Mouse (Mus musculus) spleen, adult 2 months (tissue): ENCODE measurements at regions not wholly inside any gene's neighbourhood (a gene's known extent, or its start where the extent isn't known, plus 50 kb on each side); places are given as distances from the start of the nearest gene placed in this dataset.

Source experiments
- DNase-seq, 2 experiments: peaks; one replicate each; pipeline versions ENCODE4 v3.0.0 to v3.0.0-alpha.2; 2012 to 2021; ENCODE audit warnings: low spot score in 2 of 2, low read depth in 1 of 2
- H3K27ac ChIP-seq: fragments of 200-500 bp; 2 replicates; pipeline ENCODE4 v1.5.1; 2012; ENCODE audit warnings: low read length, inconsistent platforms; ENCODE audit not compliant: insufficient read depth
- H3K27me3 ChIP-seq: fragments of 200-500 bp; 2 replicates; pipeline ENCODE4 v1.6.1; 2012; ENCODE audit warnings: mild to moderate bottlenecking, moderate library complexity, low read length, inconsistent platforms; ENCODE audit not compliant: control insufficient read depth, insufficient read depth
- H3K36me3 ChIP-seq: fragments of 200-500 bp; 2 replicates; pipeline ENCODE4 v1.6.1; 2012; ENCODE audit warnings: mild to moderate bottlenecking, low read length, inconsistent platforms; ENCODE audit not compliant: control insufficient read depth, insufficient read depth
- H3K4me1 ChIP-seq: fragments of 200-500 bp; 2 replicates; pipeline ENCODE4 v1.6.1; 2011; ENCODE audit warnings: inconsistent platforms; ENCODE audit not compliant: control insufficient read depth, insufficient read depth, insufficient read length
- H3K4me3 ChIP-seq: fragments of 200-500 bp; 2 replicates; pipeline ENCODE4 v1.5.1; 2011; ENCODE audit warnings: mild to moderate bottlenecking, inconsistent platforms; ENCODE audit not compliant: insufficient read depth, insufficient read length; ENCODE audit errors: extremely low read depth
- CTCF ChIP-seq: fragments of 200-500 bp; IDR thresholded peaks from 2 replicates; pipeline ENCODE4 v1.5.1; 2011; ENCODE audit warnings: mild to moderate bottlenecking, inconsistent platforms; ENCODE audit not compliant: insufficient read depth, insufficient read length, insufficient replicate concordance; ENCODE audit errors: extremely low read depth
- POLR2A ChIP-seq: fragments of 200-500 bp; IDR thresholded peaks from 2 replicates; pipeline ENCODE4 v1.6.1; 2011; ENCODE audit warnings: low read depth, low read length, inconsistent platforms
- WGBS: fragments of 180-500 bp; shearing (Covaris S2); methylation state at CpG from one replicate; pipeline ENCODE4 v1.1.7; 2018; 5-methylcytosine and 5-hydroxymethylcytosine counted together

DNA sequence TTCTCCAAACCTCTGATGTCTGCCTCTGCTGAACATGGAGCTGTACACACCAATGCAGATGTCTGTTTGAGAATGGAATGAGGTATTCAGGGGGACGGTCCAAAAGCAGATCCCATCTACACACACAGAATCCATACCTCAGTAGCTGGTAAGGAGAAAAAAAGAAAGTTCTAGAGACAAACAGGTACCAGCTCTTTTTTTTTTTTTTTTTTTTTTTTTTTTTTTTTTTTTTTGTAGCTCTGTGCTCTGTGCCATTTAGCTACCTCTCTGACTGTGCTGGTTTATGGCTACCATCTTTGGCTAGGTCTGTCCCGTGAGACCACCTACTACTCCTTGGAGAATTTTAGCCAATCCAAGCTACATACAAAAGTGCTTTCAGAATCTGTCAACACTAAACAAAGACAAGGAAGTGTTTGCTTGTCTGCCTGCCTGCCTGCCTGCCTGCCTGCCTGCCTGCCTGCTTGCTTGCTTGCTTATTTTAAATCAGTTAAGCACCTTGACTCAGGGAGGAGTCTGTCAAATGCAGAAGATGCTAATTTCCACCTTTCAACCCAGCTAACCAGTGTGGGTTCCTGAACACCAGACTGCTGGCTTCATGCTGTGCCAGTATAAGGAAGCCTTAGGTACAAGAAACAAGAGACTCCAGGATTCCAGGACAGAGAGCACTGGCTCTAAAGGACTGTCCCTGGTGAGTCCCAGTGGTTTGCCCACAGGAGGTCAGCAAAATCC, 190.0 kb upstream of the Cdh5 start:
- no peaks in the 10 kb centered on the region for H3K36me3 ChIP-seq
- no peak for DNase-seq
- H3K4me3 ChIP-seq, result no peak overlapping the region
- H3K27me3 ChIP-seq, result no peaks in the 10 kb centered on the region
- H3K27ac ChIP-seq, result no peak overlapping the region
- H3K4me1 ChIP-seq, result no peaks in the 10 kb centered on the region
- WGBS, result 78% methylated on average over 2 of the region's 2 CpGs
- TF ChIP-seq POLR2A, result no peak
- no peak for TF ChIP-seq CTCF

DNA sequence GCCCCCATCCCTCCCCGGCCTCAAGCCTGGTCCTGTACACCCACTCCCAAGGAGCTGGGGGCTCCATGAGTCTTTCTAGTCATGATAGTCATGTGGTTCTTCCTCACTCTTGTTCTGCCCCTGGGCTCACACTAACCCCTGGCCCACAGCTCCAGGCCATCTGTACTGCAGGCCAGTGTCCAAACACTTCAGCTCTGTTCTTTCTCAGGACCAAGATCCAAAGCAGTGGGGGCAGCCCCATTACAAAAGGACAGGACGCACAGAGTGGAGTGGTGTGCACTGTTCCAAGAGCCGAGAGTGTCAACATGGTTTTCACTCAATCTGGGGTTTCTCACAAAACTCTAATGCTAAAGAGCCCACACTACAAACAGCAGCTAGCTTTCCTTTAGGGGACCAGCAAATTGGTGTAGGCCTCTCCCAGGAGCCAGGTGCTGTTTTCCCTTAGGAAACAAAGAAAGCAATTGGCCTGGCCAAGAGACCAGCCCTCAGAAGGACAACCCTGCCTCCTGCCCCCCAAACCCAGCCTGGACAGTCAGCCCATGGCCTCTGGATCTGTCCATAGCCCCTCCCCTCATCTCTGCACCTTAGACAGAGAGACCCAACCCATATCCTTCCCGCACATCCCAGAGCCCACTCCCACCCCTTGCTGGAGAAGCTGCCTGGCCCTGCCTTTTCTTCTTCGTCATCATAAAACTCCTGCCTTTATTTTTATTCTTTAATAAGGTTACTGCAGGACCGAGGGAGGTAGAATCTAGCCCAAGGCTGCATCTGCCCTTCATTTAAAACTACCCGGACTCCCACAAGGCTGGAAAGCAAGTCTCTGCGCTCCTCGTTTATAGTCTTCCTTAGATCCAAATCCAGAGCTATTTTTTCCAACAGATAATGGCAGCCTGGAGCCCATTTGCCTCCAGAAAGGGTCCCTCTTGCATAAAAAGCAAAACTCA, 188.2 kb upstream of the Cdh5 start:
- H3K36me3 ChIP-seq, result no peaks in the 10 kb centered on the region
- no peaks in the 10 kb centered on the region for H3K4me1 ChIP-seq
- H3K27ac ChIP-seq, result no peak overlapping the region
- no peaks in the 10 kb centered on the region for H3K27me3 ChIP-seq
- H3K4me3 ChIP-seq, result no peak overlapping the region
- TF ChIP-seq POLR2A (no peak), CTCF (no peak)
- 82% methylated on average over 9 of the region's 9 CpGs for WGBS
- no peak for DNase-seq

DNA sequence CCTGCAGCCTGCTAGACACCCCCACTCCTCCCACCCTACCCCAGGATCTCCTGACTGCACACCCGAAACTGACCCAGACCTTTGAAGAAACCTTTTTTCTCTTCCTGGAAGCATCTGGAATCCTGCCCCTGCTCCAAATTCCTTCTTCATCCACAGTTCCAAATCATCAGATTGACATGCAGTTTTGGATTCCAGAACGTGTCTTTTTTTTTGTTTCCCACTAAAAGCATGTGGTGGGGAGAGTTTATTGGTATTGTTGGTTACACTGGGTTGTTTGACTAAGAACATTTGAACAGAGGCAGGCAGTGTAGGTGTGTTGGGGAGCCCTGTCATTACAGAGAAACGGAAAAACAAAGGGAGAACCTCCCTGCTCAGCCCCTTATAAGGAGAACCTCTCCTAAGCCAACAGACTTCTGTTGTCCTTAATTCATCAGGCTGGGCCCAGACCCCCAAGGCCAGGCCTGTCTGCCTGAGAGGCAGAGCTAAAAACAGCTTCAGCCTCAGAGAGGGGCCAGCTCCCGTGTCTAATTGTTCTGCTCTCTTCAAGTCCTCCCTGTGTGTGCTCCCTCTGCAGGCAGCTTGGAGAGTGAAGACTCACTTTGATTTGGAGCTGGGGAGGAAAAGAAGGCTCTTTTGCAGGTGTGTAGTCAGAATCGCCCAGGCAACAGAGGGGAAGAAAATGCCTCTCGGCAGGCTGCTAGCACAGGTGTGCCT, 187.3 kb upstream of the Cdh5 start:
- WGBS, result 64% methylated on average over 6 of the region's 6 CpGs
- Histone ChIP-seq H3K4me3 (no peak overlapping the region), H3K27ac (no peak overlapping the region), H3K27me3 (no peaks in the 10 kb centered on the region), H3K36me3 (no peaks in the 10 kb centered on the region), H3K4me1 (no peaks in the 10 kb centered on the region)
- no peak for TF ChIP-seq CTCF
- TF ChIP-seq POLR2A, result no peak
- no peak for DNase-seq

DNA sequence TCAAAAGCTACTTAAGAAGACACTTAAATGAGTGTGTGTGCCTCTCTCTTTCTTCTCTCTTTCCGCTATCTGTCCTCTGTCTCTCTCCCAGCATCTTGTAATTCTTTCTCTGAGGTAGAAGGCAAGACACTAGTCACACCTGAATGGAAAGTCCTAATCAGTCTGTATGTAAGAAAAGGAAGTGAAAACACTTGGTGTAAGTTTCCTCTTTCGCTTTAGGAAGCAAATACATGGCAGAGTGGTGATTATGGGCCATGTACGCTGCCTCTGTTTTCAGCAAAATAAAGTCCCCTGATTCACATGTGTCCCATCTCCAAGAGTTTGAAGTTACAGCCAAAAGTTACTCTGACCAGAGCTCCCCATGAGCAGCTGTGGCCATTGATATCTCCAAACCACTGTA, 182.1 kb upstream of the Cdh5 start:
- no peak overlapping the region for H3K4me3 ChIP-seq
- H3K4me1 ChIP-seq, result no peaks in the 10 kb centered on the region
- no peak for DNase-seq
- H3K36me3 ChIP-seq, result no peaks in the 10 kb centered on the region
- TF ChIP-seq CTCF (no peak), POLR2A (no peak)
- no peak overlapping the region for H3K27ac ChIP-seq
- WGBS, result 65% methylated on average over 3 of the region's 3 CpGs
- no peaks in the 10 kb centered on the region for H3K27me3 ChIP-seq

DNA sequence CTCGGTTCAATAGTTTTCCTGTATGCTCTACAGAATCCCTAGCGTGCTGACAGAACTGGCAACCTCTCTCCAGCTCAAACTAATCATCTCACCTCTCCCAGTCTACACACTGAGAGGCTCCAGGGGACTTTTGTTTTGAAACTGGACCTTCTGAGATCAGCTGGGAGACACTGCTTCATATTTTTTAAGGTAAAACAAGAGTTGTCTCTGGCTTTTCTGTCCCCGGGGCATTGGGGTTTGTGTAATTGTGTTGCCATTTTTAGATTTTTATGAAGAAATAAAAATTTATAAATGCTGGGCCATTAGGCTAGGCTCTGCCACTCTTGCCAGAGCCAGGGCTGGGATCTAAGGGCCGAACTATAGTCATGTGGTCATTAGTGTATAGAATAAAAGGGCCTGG, 179.8 kb upstream of the Cdh5 start:
- TF ChIP-seq CTCF (no peak), POLR2A (no peak)
- no peaks in the 10 kb centered on the region for H3K4me1 ChIP-seq
- 87% methylated on average over 4 of the region's 4 CpGs for WGBS
- no peaks in the 10 kb centered on the region for H3K27me3 ChIP-seq
- H3K27ac ChIP-seq, result no peak overlapping the region
- no peak overlapping the region for H3K4me3 ChIP-seq
- H3K36me3 ChIP-seq, result no peaks in the 10 kb centered on the region
- DNase-seq, result no peak

DNA sequence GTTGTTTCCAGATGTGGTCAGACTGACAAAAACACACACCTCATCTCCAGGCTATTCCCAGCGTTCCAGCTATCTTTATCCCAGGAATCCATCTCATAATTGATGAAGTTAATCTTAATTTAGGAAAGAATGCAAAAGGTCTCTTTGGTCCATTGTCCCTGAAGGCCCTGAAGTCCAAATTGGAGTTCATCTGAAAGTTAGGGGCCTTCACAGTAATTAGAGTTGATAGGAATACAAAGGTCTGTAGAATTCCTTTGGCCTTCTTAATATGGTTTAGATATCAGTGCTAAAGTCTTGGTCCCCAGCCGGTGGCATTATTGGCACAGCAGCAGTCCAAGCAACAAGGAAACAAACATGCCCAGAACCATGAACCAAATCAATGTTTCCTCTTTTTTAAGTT, 178.7 kb upstream of the Cdh5 start:
- WGBS, result 80% methylated on average over 2 of the region's 2 CpGs

More for the DNA sequence above, 178.7 kb upstream of the Cdh5 start:
- no peak overlapping the region for H3K27ac ChIP-seq
- H3K27me3 ChIP-seq, result no peaks in the 10 kb centered on the region
- no peak for DNase-seq
- no peak overlapping the region for H3K4me3 ChIP-seq
- H3K4me1 ChIP-seq, result no peaks in the 10 kb centered on the region
- H3K36me3 ChIP-seq, result no peaks in the 10 kb centered on the region
- no peak for TF ChIP-seq POLR2A
- no peak for TF ChIP-seq CTCF
